Mouse (Mus musculus): Measurements from ENCODE around the gene Arfip1.

DNA sequence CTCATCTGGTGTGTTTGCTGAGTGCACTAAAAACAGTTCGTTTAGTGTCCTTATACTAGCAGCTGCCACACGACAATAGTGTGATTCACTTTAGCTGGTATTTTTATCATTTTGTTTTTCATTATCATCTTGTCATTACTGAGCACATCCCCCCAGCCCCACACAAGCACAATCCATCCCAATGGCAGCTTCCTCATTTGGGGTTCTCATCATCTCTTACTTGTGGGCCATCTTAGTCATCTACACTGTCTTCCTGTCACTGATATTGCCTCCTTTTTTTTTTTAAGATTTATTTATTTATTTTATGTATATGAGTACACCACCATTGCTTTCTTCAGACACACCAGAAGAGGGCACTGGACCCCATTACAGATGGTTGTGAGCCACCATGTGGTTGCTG lies 36.2 kb upstream of the Arfip1 start:
- TF ChIP-seq CTCF (IDR thresholded peaks at IDR 0.05) (no peak), POLR2A (IDR thresholded peaks at IDR 0.05; ENCODE audit: insufficient read depth, low read depth, low read length) (no peak), EP300 (IDR thresholded peaks at IDR 0.05; ENCODE audit: insufficient read depth, low read depth, low read length) (no peak)
